Mouse (Mus musculus): ENCODE measurements around the gene Ipcef1. TPM values are rescaled to one million over a fixed set of nuclear protein-coding genes. Genes with fewer than 3 reads are reported as not detected.

The Ipcef1 gene
- polyA plus RNA-seq, 1 experiment from 2014 or later = 0.28 TPM

DNA sequence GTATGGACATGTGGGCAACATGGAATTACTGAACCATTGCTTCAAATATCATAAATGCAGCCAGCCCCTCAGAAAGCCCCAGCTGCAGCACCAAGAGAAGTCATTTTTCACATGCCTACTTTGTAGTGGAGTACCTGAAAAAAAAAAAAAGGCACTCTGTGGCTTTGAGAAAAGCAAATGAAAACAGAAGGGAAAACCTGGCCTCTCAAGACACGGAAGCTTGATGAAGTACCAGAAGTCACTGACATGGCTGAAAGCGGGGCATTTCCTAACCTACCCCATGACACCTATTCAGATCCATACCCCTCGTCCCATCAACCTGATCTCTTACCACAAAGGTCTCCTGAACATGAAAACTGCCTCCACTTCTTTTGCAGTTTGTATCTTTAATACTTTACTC lies 55.4 kb downstream of the Ipcef1 start:
- no peaks in the 10 kb centered on the region for H3K4me1 ChIP-seq (ENCODE audit: control insufficient read depth, insufficient read depth, low read length)
- ATAC-seq (ENCODE audit: insufficient number of reproducible peaks, low FRiP score, low TSS enrichment, low read depth) (no peak), DNase-seq (ENCODE audit: low spot score) (no peak)
- 85% methylated on average over 3 of the region's 3 CpGs for WGBS
- H3K4me3 ChIP-seq (ENCODE audit: low read depth, low read length) = no peak overlapping the region
- H3K27me3 ChIP-seq (ENCODE audit: control insufficient read depth, insufficient read depth, low read length) = no peaks in the 10 kb centered on the region
- no peak overlapping the region for H3K9ac ChIP-seq (ENCODE audit: low read length)
- no peaks in the 10 kb centered on the region for H3K9me3 ChIP-seq (ENCODE audit: control insufficient read depth, low read length)
- no peaks in the 10 kb centered on the region for H3K36me3 ChIP-seq (ENCODE audit: control insufficient read depth, insufficient read depth, low read length)
- H3K4me2 ChIP-seq (ENCODE audit: low read depth, severe bottlenecking) = no peak overlapping the region
- H3K27ac ChIP-seq (replicated peaks; ENCODE audit: low read depth, low read length) = no peak overlapping the region

DNA sequence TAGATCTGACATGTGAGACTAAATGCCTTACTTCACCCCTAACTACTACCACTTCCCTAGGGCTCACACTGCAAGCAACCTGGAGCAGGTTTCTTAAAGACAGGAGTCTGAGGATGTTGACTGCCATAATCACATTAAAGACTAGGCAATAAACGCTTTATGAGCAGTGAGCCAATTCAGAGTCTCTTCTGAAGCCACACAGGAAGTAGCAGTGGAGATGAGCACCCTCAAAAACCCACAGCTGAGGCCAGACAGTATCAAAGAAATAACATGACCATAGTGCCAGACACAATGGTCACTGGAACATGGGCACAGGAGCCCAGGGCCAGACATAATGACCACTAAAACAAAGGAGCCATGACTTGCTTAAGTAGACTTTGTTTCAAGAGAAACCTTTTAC lies 63.7 kb downstream of the Ipcef1 start:
- no peak overlapping the region for H3K4me2 ChIP-seq (ENCODE audit: low read depth, severe bottlenecking)
- ATAC-seq (ENCODE audit: insufficient number of reproducible peaks, low FRiP score, low TSS enrichment, low read depth) = no peak
- no peak overlapping the region for H3K9ac ChIP-seq (ENCODE audit: low read length)
- no peaks in the 10 kb centered on the region for H3K9me3 ChIP-seq (ENCODE audit: control insufficient read depth, low read length)
- no peak overlapping the region for H3K4me3 ChIP-seq (ENCODE audit: low read depth, low read length)
- no peak for DNase-seq (ENCODE audit: low spot score)
- H3K27me3 ChIP-seq (ENCODE audit: control insufficient read depth, insufficient read depth, low read length) = no peaks in the 10 kb centered on the region
- no peaks in the 10 kb centered on the region for H3K4me1 ChIP-seq (ENCODE audit: control insufficient read depth, insufficient read depth, low read length)
- H3K36me3 ChIP-seq (ENCODE audit: control insufficient read depth, insufficient read depth, low read length) = no peaks in the 10 kb centered on the region
- H3K27ac ChIP-seq (replicated peaks; ENCODE audit: low read depth, low read length) = no peak overlapping the region
- 66% methylated on average over 1 of the region's 1 CpGs for WGBS

DNA sequence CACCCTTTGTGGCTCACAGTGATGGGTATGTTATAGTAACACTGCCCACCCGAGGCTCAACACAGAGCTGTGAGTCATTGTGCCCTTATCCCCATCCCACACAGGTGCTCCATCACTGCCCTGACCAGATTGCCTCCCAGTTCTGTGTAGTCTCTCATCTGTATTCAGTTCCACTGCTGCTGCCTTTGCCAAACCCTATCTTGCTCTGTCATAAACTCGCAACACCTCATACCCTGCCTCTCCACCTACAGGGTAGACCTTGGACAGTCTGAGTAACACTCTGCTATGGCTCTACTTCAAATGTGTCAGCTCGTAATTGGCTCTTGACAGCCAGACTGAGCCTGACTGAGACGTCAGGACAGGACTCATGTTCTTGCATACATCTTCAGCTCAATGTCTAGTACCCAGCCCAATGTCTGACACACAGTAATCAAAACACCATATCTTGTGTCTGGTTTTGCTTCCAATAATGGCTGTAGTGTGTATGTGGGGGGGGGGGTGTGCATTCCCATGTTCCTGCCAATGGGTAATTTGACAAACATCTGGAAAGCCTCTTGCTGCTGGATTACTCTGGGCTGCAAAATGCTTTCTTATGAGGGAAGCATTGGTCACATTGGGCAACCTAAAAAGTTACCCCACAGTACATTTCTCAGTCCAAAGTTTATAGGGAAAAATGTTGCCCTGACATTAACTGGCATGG lies 64.7 kb downstream of the Ipcef1 start:
- H3K9ac ChIP-seq (ENCODE audit: low read length) = no peak overlapping the region
- no peak overlapping the region for H3K27ac ChIP-seq (replicated peaks; ENCODE audit: low read depth, low read length)
- ATAC-seq (ENCODE audit: insufficient number of reproducible peaks, low FRiP score, low TSS enrichment, low read depth) = peak; percentile 39; the same call in 1 of the 2 replicates
- 73% methylated on average over 4 of the region's 4 CpGs for WGBS
- H3K4me2 ChIP-seq (ENCODE audit: low read depth, severe bottlenecking) = no peak overlapping the region
- no peaks in the 10 kb centered on the region for H3K27me3 ChIP-seq (ENCODE audit: control insufficient read depth, insufficient read depth, low read length)
- no peaks in the 10 kb centered on the region for H3K9me3 ChIP-seq (ENCODE audit: control insufficient read depth, low read length)
- H3K36me3 ChIP-seq (ENCODE audit: control insufficient read depth, insufficient read depth, low read length) = no peaks in the 10 kb centered on the region
- no peak overlapping the region for H3K4me3 ChIP-seq (ENCODE audit: low read depth, low read length)
- DNase-seq (ENCODE audit: low spot score) = no peak
- no peaks in the 10 kb centered on the region for H3K4me1 ChIP-seq (ENCODE audit: control insufficient read depth, insufficient read depth, low read length)

DNA sequence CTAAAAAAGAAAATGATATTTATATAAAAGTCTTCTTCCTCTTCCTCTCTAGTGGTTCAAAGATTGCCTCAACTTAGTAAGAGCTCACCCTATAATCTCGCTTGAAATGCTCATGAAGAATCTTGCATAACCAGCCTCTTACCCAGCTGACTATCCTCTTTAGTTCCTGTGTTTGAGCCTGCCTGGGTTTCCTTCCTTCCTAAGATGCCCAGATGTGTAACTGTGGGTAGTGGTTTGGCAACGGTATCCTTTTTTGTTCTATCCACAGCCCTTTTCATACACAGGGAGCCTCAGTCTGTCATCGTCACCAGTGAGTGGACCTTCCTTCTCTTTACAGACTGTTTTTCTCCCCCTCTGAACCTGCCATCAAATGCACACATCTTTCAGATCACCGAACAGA lies 66.0 kb downstream of the Ipcef1 start:
- no peak overlapping the region for H3K9ac ChIP-seq (ENCODE audit: low read length)
- ATAC-seq (ENCODE audit: insufficient number of reproducible peaks, low FRiP score, low TSS enrichment, low read depth) (no peak), DNase-seq (ENCODE audit: low spot score) (no peak)
- no peaks in the 10 kb centered on the region for H3K27me3 ChIP-seq (ENCODE audit: control insufficient read depth, insufficient read depth, low read length)
- no peaks in the 10 kb centered on the region for H3K36me3 ChIP-seq (ENCODE audit: control insufficient read depth, insufficient read depth, low read length)
- H3K9me3 ChIP-seq (ENCODE audit: control insufficient read depth, low read length) = no peaks in the 10 kb centered on the region
- H3K4me3 ChIP-seq (ENCODE audit: low read depth, low read length) = no peak overlapping the region
- WGBS = 95% methylated on average over 4 of the region's 4 CpGs
- no peak overlapping the region for H3K4me2 ChIP-seq (ENCODE audit: low read depth, severe bottlenecking)
- no peaks in the 10 kb centered on the region for H3K4me1 ChIP-seq (ENCODE audit: control insufficient read depth, insufficient read depth, low read length)
- H3K27ac ChIP-seq (replicated peaks; ENCODE audit: low read depth, low read length) = no peak overlapping the region

DNA sequence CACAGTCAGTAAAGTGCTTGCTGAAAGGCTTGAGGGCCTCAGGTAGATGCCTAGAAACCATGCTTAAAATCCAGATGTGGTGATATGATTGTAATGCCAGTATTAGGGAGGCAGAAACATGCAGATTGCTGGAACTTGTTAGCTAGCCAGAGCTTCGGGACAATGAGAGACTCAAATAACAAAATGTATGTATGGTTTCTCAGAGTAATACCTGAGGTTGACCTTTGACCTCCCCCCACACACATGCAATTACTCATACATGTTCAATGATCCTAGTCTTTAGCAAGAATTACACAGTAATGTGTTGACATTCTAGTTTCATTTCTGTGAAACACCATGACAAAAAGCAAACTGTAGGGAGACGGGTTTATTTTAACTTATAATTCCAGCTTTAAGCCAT lies 68.8 kb downstream of the Ipcef1 start:
- WGBS = 92% methylated on average over 2 of the region's 2 CpGs
- ATAC-seq (ENCODE audit: insufficient number of reproducible peaks, low FRiP score, low TSS enrichment, low read depth) (no peak), DNase-seq (ENCODE audit: low spot score) (no peak)
- no peak overlapping the region for H3K9ac ChIP-seq (ENCODE audit: low read length)
- no peaks in the 10 kb centered on the region for H3K27me3 ChIP-seq (ENCODE audit: control insufficient read depth, insufficient read depth, low read length)
- no peaks in the 10 kb centered on the region for H3K36me3 ChIP-seq (ENCODE audit: control insufficient read depth, insufficient read depth, low read length)
- H3K4me1 ChIP-seq (ENCODE audit: control insufficient read depth, insufficient read depth, low read length) = no peaks in the 10 kb centered on the region
- H3K27ac ChIP-seq (replicated peaks; ENCODE audit: low read depth, low read length) = no peak overlapping the region
- no peak overlapping the region for H3K4me2 ChIP-seq (ENCODE audit: low read depth, severe bottlenecking)
- no peak overlapping the region for H3K4me3 ChIP-seq (ENCODE audit: low read depth, low read length)
- H3K9me3 ChIP-seq (ENCODE audit: control insufficient read depth, low read length) = no peaks in the 10 kb centered on the region

DNA sequence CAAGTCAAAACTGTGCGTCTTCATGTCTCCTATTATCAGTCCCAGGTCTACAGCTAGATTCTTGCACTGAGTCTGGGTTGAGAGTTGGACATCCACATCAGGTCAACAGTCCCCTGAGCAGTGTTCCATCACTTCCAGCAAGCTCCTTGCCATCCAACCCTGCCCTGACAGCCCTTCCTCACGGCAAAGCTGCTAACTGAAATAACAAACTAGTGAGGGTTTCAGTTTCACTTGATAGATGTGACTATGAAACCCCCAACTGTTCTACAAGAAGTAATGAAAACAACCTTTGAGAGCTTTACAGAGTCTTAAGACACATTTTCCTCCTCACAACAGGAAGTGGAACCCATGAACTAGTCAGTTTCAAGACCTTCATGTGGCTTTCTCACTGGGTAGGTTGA lies 69.5 kb downstream of the Ipcef1 start:
- Histone ChIP-seq H3K27ac (replicated peaks; ENCODE audit: low read depth, low read length) (no peak overlapping the region), H3K4me2 (ENCODE audit: low read depth, severe bottlenecking) (no peak overlapping the region), H3K9me3 (ENCODE audit: control insufficient read depth, low read length) (no peaks in the 10 kb centered on the region), H3K9ac (ENCODE audit: low read length) (no peak overlapping the region), H3K36me3 (ENCODE audit: control insufficient read depth, insufficient read depth, low read length) (no peaks in the 10 kb centered on the region), H3K4me3 (ENCODE audit: low read depth, low read length) (no peak overlapping the region), H3K4me1 (ENCODE audit: control insufficient read depth, insufficient read depth, low read length) (no peaks in the 10 kb centered on the region), H3K27me3 (ENCODE audit: control insufficient read depth, insufficient read depth, low read length) (no peaks in the 10 kb centered on the region)
- DNase-seq (ENCODE audit: low spot score) (no peak), ATAC-seq (ENCODE audit: insufficient number of reproducible peaks, low FRiP score, low TSS enrichment, low read depth) (no peak)
- WGBS = 74% methylated on average over 2 of the region's 2 CpGs

DNA sequence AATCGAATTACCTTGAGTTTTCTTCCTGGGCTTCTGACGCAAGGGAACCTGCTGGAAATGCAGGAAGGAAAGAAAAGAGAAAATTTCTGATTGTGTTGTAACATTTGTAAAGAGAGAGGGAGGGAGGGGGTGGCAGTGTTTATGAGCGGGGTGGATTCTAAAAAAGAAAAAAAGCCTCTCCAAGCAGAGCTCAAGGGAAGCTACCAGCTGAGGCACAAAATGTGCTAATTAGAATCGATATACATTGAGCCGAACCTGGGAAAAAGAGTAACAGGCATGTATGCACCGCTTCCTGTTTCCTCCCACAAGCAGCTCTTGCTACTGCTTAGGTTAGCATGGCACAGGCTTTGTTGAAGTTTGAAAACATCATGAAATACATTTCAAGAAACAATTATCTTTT lies 72.0 kb downstream of the Ipcef1 start:
- H3K4me2 ChIP-seq (ENCODE audit: low read depth, severe bottlenecking) = peak overlapping the region; percentile 20; the same call in 1 of the 2 replicates
- H3K36me3 ChIP-seq (ENCODE audit: control insufficient read depth, insufficient read depth, low read length) = no peaks in the 10 kb centered on the region
- no peaks in the 10 kb centered on the region for H3K4me1 ChIP-seq (ENCODE audit: control insufficient read depth, insufficient read depth, low read length)
- H3K4me3 ChIP-seq (ENCODE audit: low read depth, low read length) = no peak overlapping the region
- H3K27me3 ChIP-seq (ENCODE audit: control insufficient read depth, insufficient read depth, low read length) = no peaks in the 10 kb centered on the region
- no peak overlapping the region for H3K27ac ChIP-seq (replicated peaks; ENCODE audit: low read depth, low read length)
- no peak for DNase-seq (ENCODE audit: low spot score)
- ATAC-seq (ENCODE audit: insufficient number of reproducible peaks, low FRiP score, low TSS enrichment, low read depth) = no peak
- H3K9me3 ChIP-seq (ENCODE audit: control insufficient read depth, low read length) = no peaks in the 10 kb centered on the region
- 0 out of 2 replicates have a peak overlapping the region, but pooled peaks have one; percentile 27 for H3K9ac ChIP-seq (ENCODE audit: low read length)
- WGBS = 26% methylated on average over 6 of the region's 6 CpGs

DNA sequence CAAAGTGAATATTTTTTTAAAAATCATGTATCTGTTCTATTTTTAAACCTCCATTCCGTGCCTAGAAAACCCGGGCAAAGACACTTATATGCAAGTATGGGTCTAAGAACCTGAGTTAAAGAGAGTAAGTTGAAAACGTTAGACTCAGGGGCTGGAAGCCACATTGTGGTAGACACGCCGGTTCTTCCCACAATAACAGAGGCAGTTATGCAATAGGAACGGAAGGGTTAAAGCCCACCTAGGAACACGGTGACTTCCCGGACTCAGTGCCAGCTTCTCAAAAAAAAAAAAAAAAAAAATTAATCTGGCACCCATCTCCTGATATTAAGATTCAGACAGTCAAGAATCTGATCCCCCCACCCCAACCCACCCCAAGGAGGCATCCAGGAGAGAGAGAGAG lies 72.5 kb downstream of the Ipcef1 start:
- H3K27me3 ChIP-seq (ENCODE audit: control insufficient read depth, insufficient read depth, low read length) = no peaks in the 10 kb centered on the region

DNA sequence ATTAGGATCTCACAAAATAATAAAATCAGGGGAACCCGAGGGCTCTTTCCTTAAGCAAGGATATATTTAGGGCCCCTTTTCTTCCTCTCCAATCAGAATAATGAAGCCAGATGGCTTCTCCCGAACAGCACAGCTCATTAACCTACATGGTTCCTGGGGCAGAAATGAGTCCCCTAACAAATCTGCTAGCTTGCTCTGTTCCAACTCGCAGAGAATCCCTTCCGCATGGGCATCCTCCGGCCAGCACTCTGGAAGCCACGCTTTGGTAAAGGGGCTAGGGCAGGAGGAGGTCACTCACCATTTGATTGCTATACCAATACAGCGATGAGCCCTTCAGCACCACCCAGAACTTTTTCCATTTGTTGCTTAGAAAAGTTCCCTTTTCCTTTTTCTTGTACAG lies 73.1 kb downstream of the Ipcef1 start:
- no peaks in the 10 kb centered on the region for H3K9me3 ChIP-seq (ENCODE audit: control insufficient read depth, low read length)
- H3K36me3 ChIP-seq (ENCODE audit: control insufficient read depth, insufficient read depth, low read length) = no peaks in the 10 kb centered on the region
- no peak overlapping the region for H3K4me3 ChIP-seq (ENCODE audit: low read depth, low read length)
- DNase-seq (ENCODE audit: low spot score) (no peak), ATAC-seq (ENCODE audit: insufficient number of reproducible peaks, low FRiP score, low TSS enrichment, low read depth) (no peak)
- no peak overlapping the region for H3K27ac ChIP-seq (replicated peaks; ENCODE audit: low read depth, low read length)
- WGBS = 53% methylated on average over 7 of the region's 7 CpGs
- H3K4me2 ChIP-seq (ENCODE audit: low read depth, severe bottlenecking) = no peak overlapping the region
- H3K4me1 ChIP-seq (ENCODE audit: control insufficient read depth, insufficient read depth, low read length) = no peaks in the 10 kb centered on the region
- H3K27me3 ChIP-seq (ENCODE audit: control insufficient read depth, insufficient read depth, low read length) = no peaks in the 10 kb centered on the region
- H3K9ac ChIP-seq (ENCODE audit: low read length) = no peak overlapping the region

More for the DNA sequence above, 72.5 kb downstream of the Ipcef1 start:
- no peaks in the 10 kb centered on the region for H3K36me3 ChIP-seq (ENCODE audit: control insufficient read depth, insufficient read depth, low read length)
- WGBS = 47% methylated on average over 8 of the region's 8 CpGs
- ATAC-seq (ENCODE audit: insufficient number of reproducible peaks, low FRiP score, low TSS enrichment, low read depth) (no peak), DNase-seq (ENCODE audit: low spot score) (no peak)
- no peak overlapping the region for H3K4me3 ChIP-seq (ENCODE audit: low read depth, low read length)
- H3K4me1 ChIP-seq (ENCODE audit: control insufficient read depth, insufficient read depth, low read length) = no peaks in the 10 kb centered on the region
- H3K9ac ChIP-seq (ENCODE audit: low read length) = no peak overlapping the region
- H3K27ac ChIP-seq (replicated peaks; ENCODE audit: low read depth, low read length) = no peak overlapping the region
- peak overlapping the region; percentile 20; the same call in 1 of the 2 replicates for H3K4me2 ChIP-seq (ENCODE audit: low read depth, severe bottlenecking)
- no peaks in the 10 kb centered on the region for H3K9me3 ChIP-seq (ENCODE audit: control insufficient read depth, low read length)
